Mouse (Mus musculus) erythroblast, embryonic 14.5 days (primary cell): ENCODE data around the gene Lce1i. TPM values are rescaled to one million over a fixed set of nuclear protein-coding genes. Genes with fewer than 3 reads are reported as not detected.

Experiments
- H3K27me3 ChIP-seq: 2 replicates; pipeline ENCODE4 v1.6.1; 2012; ENCODE audit warnings: inconsistent platforms; ENCODE audit not compliant: control insufficient read depth
- H3K36me3 ChIP-seq: 2 replicates; pipeline ENCODE4 v1.6.1; 2012; ENCODE audit warnings: mild to moderate bottlenecking, inconsistent platforms; ENCODE audit not compliant: control insufficient read depth
- H3K4me1 ChIP-seq: 2 replicates; pipeline ENCODE4 v1.6.1; 2012; ENCODE audit warnings: inconsistent platforms; ENCODE audit not compliant: control insufficient read depth
- H3K4me3 ChIP-seq: replicated peaks from 2 replicates; pipeline ENCODE3; 2012; ENCODE audit warnings: moderate library complexity, mild to moderate bottlenecking, inconsistent platforms
- H3K9me3 ChIP-seq: 2 replicates; pipeline ENCODE4 v1.6.1; 2012; ENCODE audit warnings: low read length, inconsistent platforms, mixed read lengths; ENCODE audit not compliant: control insufficient read depth
- GATA1 ChIP-seq: IDR thresholded peaks from 2 replicates; pipeline ENCODE4 v1.6.1; 2012; ENCODE audit warnings: low read length, inconsistent platforms, mixed read lengths
- TAL1 ChIP-seq: IDR thresholded peaks from 3 replicates; pipeline ENCODE4 v1.6.1; 2012; ENCODE audit warnings: low read length, inconsistent platforms, mixed read lengths
- polyA plus RNA-seq: library from polyadenylated mRNA; stranded (reverse); fragments of >175 nt; gene quantifications from 2 replicates; pipeline ENCODE4 v1.2.3, GENCODE M21; 2012

Gene Lce1i
- polyA plus RNA-seq, 1 experiment: not detected

DNA sequence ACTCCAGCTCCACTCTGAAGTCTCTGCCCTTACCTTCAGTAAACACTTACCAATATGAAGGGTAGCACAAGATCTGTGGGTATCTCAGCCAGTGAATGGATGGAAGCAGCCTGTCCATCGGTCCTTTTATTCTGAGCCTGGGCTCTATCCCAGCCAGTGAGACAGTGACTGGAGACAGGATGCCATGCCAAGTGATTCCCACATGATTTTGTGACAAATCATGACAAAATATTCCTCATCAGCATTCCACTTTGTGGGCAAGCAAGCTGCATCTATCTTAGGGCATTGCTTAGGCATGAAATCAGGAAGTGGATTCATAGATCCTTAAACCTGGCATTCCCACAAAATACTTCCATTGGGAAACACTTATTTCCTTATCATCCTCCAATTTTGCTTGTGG lies 26.5 kb downstream of the Lce1i start, which contains the start of gene Lce1g:
Gene Lce1g, minus strand, starts transcription at position 101 of the 400 bp plus-strand sequence.
- no peaks in the 10 kb centered on the region for H3K27me3 ChIP-seq
- H3K4me3 ChIP-seq: no peak within 1 kb of the TSS
- H3K36me3 ChIP-seq: no peaks in the 10 kb centered on the region
- H3K4me1 ChIP-seq: no peaks in the 10 kb centered on the region
- H3K9me3 ChIP-seq: no peaks in the 10 kb centered on the region
- TF ChIP-seq TAL1 (no peak), GATA1 (no peak)

GRCm38 (mm10) chr3:92738996-92739395 lies 39.7 kb downstream of the Lce1i start, which contains the start of gene Gm38119:
TSS of gene Gm38119 (minus strand) at chr3:92739096.
- no peaks in the 10 kb centered on the region for H3K36me3 ChIP-seq
- no peaks in the 10 kb centered on the region for H3K4me1 ChIP-seq
- H3K27me3 ChIP-seq: no peaks in the 10 kb centered on the region
- no peak within 1 kb of the TSS for H3K4me3 ChIP-seq
- TF ChIP-seq GATA1: no peak
- no peak for TF ChIP-seq TAL1
- no peaks in the 10 kb centered on the region for H3K9me3 ChIP-seq

Other genes with a start within 250 kb of the Lce1i start
- gene 2310046K23Rik, start 244.4 kb downstream of the Lce1i start, polyA plus RNA-seq: not detected in 2 replicates
- gene Ivl, start 205.2 kb downstream of the Lce1i start, polyA plus RNA-seq: not detected in 2 replicates
- not detected in 2 replicates for gene Smcp, start 189.9 kb downstream of the Lce1i start, polyA plus RNA-seq
- gene 2210017I01Rik, start 171.4 kb downstream of the Lce1i start, polyA plus RNA-seq: not detected in 2 replicates
- gene Lce6a, start 157.2 kb downstream of the Lce1i start, polyA plus RNA-seq: not detected in 2 replicates
- gene Lce1a1, start 130.6 kb downstream of the Lce1i start, polyA plus RNA-seq: not detected in 2 replicates
- gene Lce1b, start 122.0 kb downstream of the Lce1i start, polyA plus RNA-seq: not detected in 2 replicates
- not detected in 2 replicates for gene Lce1a2, start 108.6 kb downstream of the Lce1i start, polyA plus RNA-seq
- not detected in 2 replicates for gene Lce1c, start 99.7 kb downstream of the Lce1i start, polyA plus RNA-seq
- not detected in 2 replicates for gene Lce1d, start 91.7 kb downstream of the Lce1i start, polyA plus RNA-seq
- gene Lce1e, start 69.8 kb downstream of the Lce1i start, polyA plus RNA-seq: not detected in 2 replicates
- gene Lce1f, start 58.5 kb downstream of the Lce1i start, polyA plus RNA-seq: not detected in 2 replicates
- not detected in 2 replicates for gene Gm38119, start 39.8 kb downstream of the Lce1i start, polyA plus RNA-seq
- gene Lce1g, start 26.6 kb downstream of the Lce1i start, polyA plus RNA-seq: not detected in 2 replicates
- not detected in 2 replicates for gene Lce1h, start 13.8 kb downstream of the Lce1i start, polyA plus RNA-seq
- gene Lce1j, start 11.6 kb upstream of the Lce1i start, polyA plus RNA-seq: not detected in 2 replicates
- not detected in 2 replicates for gene Lce1k, start 29.0 kb upstream of the Lce1i start, polyA plus RNA-seq
- gene Kprp, start 48.3 kb upstream of the Lce1i start, polyA plus RNA-seq: not detected in 2 replicates
- gene Lce1l, start 72.4 kb upstream of the Lce1i start, polyA plus RNA-seq: not detected in 2 replicates
- not detected in 2 replicates for gene 2310050C09Rik, start 91.3 kb upstream of the Lce1i start, polyA plus RNA-seq
- not detected in 2 replicates for gene Lce3a, start 147.3 kb upstream of the Lce1i start, polyA plus RNA-seq
- not detected in 2 replicates for gene Lce3b, start 154.1 kb upstream of the Lce1i start, polyA plus RNA-seq
- not detected in 2 replicates for gene Lce3c, start 165.6 kb upstream of the Lce1i start, polyA plus RNA-seq
- not detected in 2 replicates for gene Lce3d, start 178.5 kb upstream of the Lce1i start, polyA plus RNA-seq
- not detected in 2 replicates for gene Lce3e, start 188.2 kb upstream of the Lce1i start, polyA plus RNA-seq
- gene Lce3f, start 213.3 kb upstream of the Lce1i start, polyA plus RNA-seq: not detected in 2 replicates
- gene Crct1, start 236.8 kb upstream of the Lce1i start, polyA plus RNA-seq: not detected in 2 replicates
- not detected in 2 replicates for gene Lce1m, start 240.2 kb upstream of the Lce1i start, polyA plus RNA-seq